Mouse (Mus musculus): ENCODE results near the gene Serping1.

The Serping1 gene

GRCm38 (mm10) chr2:84793154-84793553 is 17.9 kb upstream of the Serping1 start:
- TF ChIP-seq GATA4 (IDR thresholded peaks at IDR 0.05; ENCODE audit: insufficient replicate concordance, low read length): no peak

- TF ChIP-seq GATA4 (IDR thresholded peaks at IDR 0.05; ENCODE audit: insufficient replicate concordance, low read length): no peak
Observed at GRCm38 (mm10) chr2:84792516-84792915, 17.3 kb upstream of the Serping1 start.

GRCm38 (mm10) chr2:84790418-84790817 is 15.2 kb upstream of the Serping1 start:
- no peak for TF ChIP-seq GATA4 (IDR thresholded peaks at IDR 0.05; ENCODE audit: insufficient replicate concordance, low read length)

GRCm38 (mm10) chr2:84788316-84788715 is 13.1 kb upstream of the Serping1 start:
- TF ChIP-seq GATA4 (IDR thresholded peaks at IDR 0.05; ENCODE audit: insufficient replicate concordance, low read length): no peak

GRCm38 (mm10) chr2:84783840-84784566 is 8.8 kb upstream of the Serping1 start:
- no peak for TF ChIP-seq GATA4 (IDR thresholded peaks at IDR 0.05; ENCODE audit: insufficient replicate concordance, low read length)

- no peak for TF ChIP-seq GATA4 (IDR thresholded peaks at IDR 0.05; ENCODE audit: insufficient replicate concordance, low read length)
Observed at GRCm38 (mm10) chr2:84783315-84783714, 8.1 kb upstream of the Serping1 start.

GRCm38 (mm10) chr2:84779210-84779609 is 4.0 kb upstream of the Serping1 start:
- no peak for TF ChIP-seq GATA4 (IDR thresholded peaks at IDR 0.05; ENCODE audit: insufficient replicate concordance, low read length)

GRCm38 (mm10) chr2:84777706-84778105 is 2.5 kb upstream of the Serping1 start:
- no peak for TF ChIP-seq GATA4 (IDR thresholded peaks at IDR 0.05; ENCODE audit: insufficient replicate concordance, low read length)

- no peak for TF ChIP-seq GATA4 (IDR thresholded peaks at IDR 0.05; ENCODE audit: insufficient replicate concordance, low read length)
Observed at GRCm38 (mm10) chr2:84775665-84776064, 421 bp upstream of the Serping1 start.

GRCm38 (mm10) chr2:84774751-84775150 is 493 bp downstream of the Serping1 start:
- TF ChIP-seq GATA4 (IDR thresholded peaks at IDR 0.05; ENCODE audit: insufficient replicate concordance, low read length): no peak

- TF ChIP-seq GATA4 (IDR thresholded peaks at IDR 0.05; ENCODE audit: insufficient replicate concordance, low read length): no peak
Observed at GRCm38 (mm10) chr2:84773195-84773594, 2.0 kb downstream of the Serping1 start.

GRCm38 (mm10) chr2:84772454-84772853 is 2.8 kb downstream of the Serping1 start:
- no peak for TF ChIP-seq GATA4 (IDR thresholded peaks at IDR 0.05; ENCODE audit: insufficient replicate concordance, low read length)

GRCm38 (mm10) chr2:84770501-84770900 is 4.7 kb downstream of the Serping1 start:
- no peak for TF ChIP-seq GATA4 (IDR thresholded peaks at IDR 0.05; ENCODE audit: insufficient replicate concordance, low read length)

- no peak for TF ChIP-seq GATA4 (IDR thresholded peaks at IDR 0.05; ENCODE audit: insufficient replicate concordance, low read length)
Observed at GRCm38 (mm10) chr2:84762818-84763217, 12.4 kb downstream of the Serping1 start.

GRCm38 (mm10) chr2:84762295-84762694 is 12.9 kb downstream of the Serping1 start:
- no peak for TF ChIP-seq GATA4 (IDR thresholded peaks at IDR 0.05; ENCODE audit: insufficient replicate concordance, low read length)

- no peak for TF ChIP-seq GATA4 (IDR thresholded peaks at IDR 0.05; ENCODE audit: insufficient replicate concordance, low read length)
Observed at GRCm38 (mm10) chr2:84761840-84762239, 13.4 kb downstream of the Serping1 start.

GRCm38 (mm10) chr2:84761309-84761708 is 13.9 kb downstream of the Serping1 start:
- TF ChIP-seq GATA4 (IDR thresholded peaks at IDR 0.05; ENCODE audit: insufficient replicate concordance, low read length): no peak

All from liver, adult (tissue).